Mouse (Mus musculus): Measurements from ENCODE around the gene Card10.

- TF ChIP-seq CTCF (IDR thresholded peaks at IDR 0.05; ENCODE audit: low read depth) (no peak), EP300 (IDR thresholded peaks at IDR 0.05; ENCODE audit: low read depth) (no peak)
Observed at GRCm38 (mm10) chr15:78807141-78807540, 4.3 kb upstream of the Card10 start.
